Mouse (Mus musculus) bone marrow macrophage, adult 2 months (primary cell): ENCODE results near the gene Sesn1. TPM values are rescaled to one million over a fixed set of nuclear protein-coding genes. Genes with fewer than 3 reads are reported as not detected.
"Not testable (repeated sequence)": the region's sequence is repeated elsewhere in the genome, so short reads cannot be mapped to it uniquely, and the experiment has no call there.

ENCODE experiments used
- H3K27ac ChIP-seq: 2 replicates; pipeline ENCODE4 v1.5.1; 2012; ENCODE audit warnings: low read depth, low read length; ENCODE audit not compliant: insufficient read depth
- H3K4me1 ChIP-seq: 2 replicates; pipeline ENCODE4 v1.6.1; 2012; ENCODE audit warnings: low read length; ENCODE audit not compliant: control insufficient read depth, insufficient read depth
- H3K4me3 ChIP-seq: 2 replicates; pipeline ENCODE4 v1.5.1; 2012; ENCODE audit warnings: mild to moderate bottlenecking, low read length, moderate library complexity; ENCODE audit not compliant: insufficient read depth
- CTCF ChIP-seq: IDR thresholded peaks from 2 replicates; pipeline ENCODE4 v1.5.1; 2012; ENCODE audit warnings: low read depth, mild to moderate bottlenecking, low read length, moderate library complexity
- POLR2A ChIP-seq: IDR thresholded peaks from 2 replicates; pipeline ENCODE4 v1.6.1; 2012; ENCODE audit warnings: mild to moderate bottlenecking, low read depth, low read length, borderline replicate concordance
- polyA plus RNA-seq: library from polyadenylated mRNA; stranded (reverse); fragments of >200 nt; gene quantifications from 2 replicates; pipeline ENCODE4 v1.2.4, GENCODE M21; 2012; ENCODE audit not compliant: missing spikeins, insufficient read depth, insufficient read length

Sesn1 gene
- polyA plus RNA-seq, 1 experiment: 238 TPM

DNA sequence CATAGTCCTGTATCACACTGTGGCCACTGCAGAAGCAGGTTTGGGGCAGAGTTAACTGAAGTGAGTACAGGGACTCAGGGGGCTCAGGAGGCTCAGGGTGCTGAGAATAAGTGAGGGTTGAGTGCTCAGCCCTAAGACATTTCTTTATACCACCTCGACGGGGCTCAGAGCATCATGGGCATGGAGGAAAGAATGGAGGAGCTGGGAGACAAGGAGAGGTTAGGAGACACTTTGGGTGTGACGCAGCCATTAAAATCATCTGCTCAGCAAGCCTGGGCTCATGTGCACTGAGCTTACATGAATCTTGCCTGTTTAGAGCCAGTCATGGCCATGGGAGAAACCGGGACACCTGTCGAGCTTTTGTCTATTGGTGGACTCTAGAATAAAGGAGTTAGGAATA, 10.7 kb downstream of the Sesn1 start:
- no peak for TF ChIP-seq CTCF
- no peak for TF ChIP-seq POLR2A
- H3K27ac ChIP-seq: no peak overlapping the region
- no peak overlapping the region for H3K4me3 ChIP-seq
- peaks cover 9% of the 10 kb centered on the region for H3K4me1 ChIP-seq

DNA sequence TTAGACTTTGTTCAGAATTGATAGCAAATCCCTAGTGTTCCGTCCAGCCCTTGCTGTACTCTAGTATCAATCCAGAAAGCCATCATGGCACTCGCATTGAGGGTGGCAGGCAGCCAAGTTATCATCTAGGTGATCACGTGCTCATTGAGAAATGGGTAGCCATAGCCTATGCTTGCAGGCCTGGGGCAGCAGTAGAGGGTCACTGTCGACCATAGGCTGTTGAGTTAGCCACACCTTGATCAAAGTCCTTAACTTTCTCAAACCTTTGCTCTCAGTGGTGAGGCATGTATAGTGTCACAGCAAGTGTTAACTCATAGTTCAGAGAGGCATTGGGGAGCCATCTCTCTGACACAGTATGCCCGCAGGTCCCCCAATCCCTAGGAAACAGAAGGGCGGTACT, 11.4 kb downstream of the Sesn1 start:
- H3K27ac ChIP-seq: no peak overlapping the region
- H3K4me3 ChIP-seq: no peak overlapping the region
- H3K4me1 ChIP-seq: peaks cover 5% of the 10 kb centered on the region; the same call in 1 of the 2 replicates
- no peak for TF ChIP-seq CTCF
- TF ChIP-seq POLR2A: no peak

DNA sequence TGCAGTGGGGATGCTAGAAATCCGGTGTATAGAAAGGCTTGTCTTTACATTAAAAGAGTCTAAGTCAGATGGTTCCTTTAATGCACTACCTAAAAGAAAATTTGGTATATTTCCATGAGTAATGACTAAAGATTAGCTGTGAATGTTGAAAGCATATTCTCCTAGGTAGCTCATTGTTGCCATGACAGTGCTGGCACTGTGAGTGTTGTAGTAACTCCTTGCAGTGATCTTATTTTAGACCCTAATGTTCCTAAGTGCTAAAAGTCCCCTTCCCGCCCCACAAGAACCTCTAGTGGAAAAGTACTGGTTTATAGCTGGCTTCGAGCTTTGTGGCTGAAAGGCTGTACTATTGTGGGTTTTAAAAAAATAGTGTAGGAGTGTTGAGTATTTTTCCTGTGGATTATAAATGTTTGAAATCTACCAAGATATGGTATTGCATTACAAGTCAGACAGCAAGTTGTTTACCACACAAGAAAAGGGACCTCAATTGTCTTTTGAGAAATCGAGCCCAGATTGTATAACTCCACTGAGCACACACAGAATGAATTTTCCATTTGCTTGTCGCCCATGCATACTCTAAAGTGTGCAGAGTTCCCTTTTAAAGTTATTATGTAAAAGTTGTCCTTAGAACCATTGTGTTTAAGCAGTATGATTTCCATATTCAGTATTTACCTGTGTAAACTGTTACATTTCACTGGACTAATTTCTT, 13.0 kb downstream of the Sesn1 start:
- Histone ChIP-seq H3K4me3 (no peak overlapping the region), H3K27ac (no peak overlapping the region), H3K4me1 (peaks cover 11% of the 10 kb centered on the region)
- TF ChIP-seq POLR2A: no peak
- no peak for TF ChIP-seq CTCF

DNA sequence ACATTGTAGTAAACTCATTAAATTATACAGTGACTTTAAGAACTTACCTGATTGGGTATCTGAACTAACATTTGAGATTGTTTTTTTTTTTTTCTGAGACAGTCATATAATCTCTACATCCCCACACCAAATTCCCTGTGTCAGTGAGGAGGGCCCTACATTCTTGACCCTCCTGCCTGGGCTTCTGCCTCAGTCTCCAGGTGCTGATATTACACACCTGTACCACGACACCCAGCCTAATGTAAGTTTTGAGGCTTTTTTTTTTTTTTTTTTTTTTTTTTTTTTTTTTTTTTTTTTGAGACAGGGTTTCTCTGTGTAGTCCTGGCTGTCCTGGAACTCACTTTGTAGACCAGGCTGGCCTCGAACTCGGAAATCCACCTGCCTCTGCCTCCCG, 13.5 kb downstream of the Sesn1 start:
- H3K27ac ChIP-seq, H3K4me3 ChIP-seq: not testable (repeated sequence)
- peaks cover 15% of the 10 kb centered on the region for H3K4me1 ChIP-seq

DNA sequence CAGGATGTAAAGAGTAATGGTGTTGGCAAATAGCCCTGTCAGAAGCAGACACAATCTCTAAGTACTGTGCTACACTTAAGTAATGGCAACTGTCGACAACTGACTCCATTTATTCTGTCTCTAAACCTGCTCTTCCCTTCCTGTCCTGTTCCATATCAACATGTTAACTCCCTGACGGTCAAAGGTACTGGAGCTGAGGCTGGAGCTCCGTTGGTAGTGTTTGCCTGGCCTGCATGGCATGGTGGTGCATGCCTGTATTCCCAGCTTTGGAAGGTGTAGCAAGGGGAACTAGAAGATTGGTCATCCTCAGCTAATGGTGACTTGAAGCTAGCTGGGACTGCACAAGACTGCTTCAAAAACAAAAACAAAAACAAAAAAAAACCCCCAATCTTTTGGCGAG, 14.2 kb downstream of the Sesn1 start:
- TF ChIP-seq POLR2A (no peak), CTCF (no peak)
- H3K27ac ChIP-seq: no peak overlapping the region
- H3K4me3 ChIP-seq: no peak overlapping the region
- peaks cover 17% of the 10 kb centered on the region for H3K4me1 ChIP-seq

DNA sequence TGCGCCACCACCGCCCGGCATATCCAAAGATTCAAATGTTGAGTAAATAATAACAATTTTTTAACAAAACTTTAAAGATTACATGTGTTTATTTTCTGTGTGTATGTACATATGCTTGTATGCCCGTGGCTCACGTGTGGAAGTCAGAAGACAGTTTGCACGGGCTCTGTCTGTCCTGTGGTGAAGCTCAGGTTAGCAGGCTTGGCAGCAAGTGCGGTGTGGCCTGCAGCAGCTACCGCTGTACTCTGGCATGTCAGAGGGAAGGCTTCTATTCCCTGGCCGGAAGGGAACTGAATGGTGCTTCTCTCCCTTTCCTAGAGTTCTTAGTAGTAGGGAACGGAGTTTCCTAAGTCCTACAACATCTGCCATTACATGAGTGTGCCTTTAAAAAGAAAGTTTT, 15.3 kb downstream of the Sesn1 start:
- Histone ChIP-seq H3K27ac (no peak overlapping the region), H3K4me3 (no peak overlapping the region), H3K4me1 (peaks cover 20% of the 10 kb centered on the region)
- TF ChIP-seq POLR2A: no peak
- TF ChIP-seq CTCF: no peak

DNA sequence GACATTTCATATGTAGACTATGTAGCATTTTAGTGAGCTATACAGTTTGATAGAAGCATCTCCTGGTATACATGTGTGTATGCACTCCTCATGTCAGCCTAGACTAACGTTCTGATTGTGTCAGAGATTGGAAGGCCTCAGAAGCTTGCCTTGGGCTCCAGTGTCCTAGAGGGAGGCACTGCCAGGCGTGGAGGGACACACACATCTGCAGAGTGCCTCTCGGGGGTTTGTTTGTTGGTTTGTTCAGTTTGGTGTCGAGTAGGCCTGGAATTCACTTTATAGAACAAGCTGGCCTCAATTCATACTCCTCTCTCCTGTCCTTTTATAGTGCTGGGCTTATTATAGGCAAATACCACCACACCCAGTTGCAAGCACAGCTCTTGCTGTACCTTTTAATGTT, 16.3 kb downstream of the Sesn1 start:
- Histone ChIP-seq H3K4me3 (no peak overlapping the region), H3K4me1 (peaks cover 24% of the 10 kb centered on the region), H3K27ac (no peak overlapping the region)
- TF ChIP-seq POLR2A (no peak), CTCF (no peak)

DNA sequence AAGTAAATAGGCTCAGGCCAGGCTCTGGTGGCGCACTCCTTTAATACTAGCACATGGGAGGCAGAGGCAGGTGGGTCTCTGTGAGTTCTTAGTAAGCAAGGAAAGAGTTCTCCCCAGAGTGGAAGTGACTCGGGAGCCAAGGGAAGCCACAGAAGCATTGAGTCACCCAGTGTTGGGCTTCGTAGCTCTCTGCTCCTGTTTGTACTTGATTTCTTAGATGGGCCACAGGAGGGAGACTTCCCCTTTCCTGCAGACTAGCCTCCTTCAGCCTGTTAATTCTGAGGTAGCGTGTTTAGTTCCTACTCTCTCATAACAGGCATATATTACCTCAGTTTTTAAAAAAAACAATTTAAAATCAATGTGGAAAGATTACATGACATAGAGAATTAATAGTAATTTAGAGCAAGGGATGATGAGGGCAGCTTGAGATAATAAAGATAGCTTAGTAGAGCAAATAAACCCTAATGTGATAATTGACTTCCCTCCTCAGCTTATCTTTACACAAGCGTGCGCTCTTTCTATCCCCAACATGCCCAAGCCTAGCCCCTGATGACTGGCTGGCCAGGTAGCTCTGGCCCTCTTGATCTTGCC, 16.9 kb downstream of the Sesn1 start:
- peaks cover 29% of the 10 kb centered on the region for H3K4me1 ChIP-seq
- no peak overlapping the region for H3K27ac ChIP-seq
- TF ChIP-seq POLR2A (no peak), CTCF (no peak)
- no peak overlapping the region for H3K4me3 ChIP-seq

DNA sequence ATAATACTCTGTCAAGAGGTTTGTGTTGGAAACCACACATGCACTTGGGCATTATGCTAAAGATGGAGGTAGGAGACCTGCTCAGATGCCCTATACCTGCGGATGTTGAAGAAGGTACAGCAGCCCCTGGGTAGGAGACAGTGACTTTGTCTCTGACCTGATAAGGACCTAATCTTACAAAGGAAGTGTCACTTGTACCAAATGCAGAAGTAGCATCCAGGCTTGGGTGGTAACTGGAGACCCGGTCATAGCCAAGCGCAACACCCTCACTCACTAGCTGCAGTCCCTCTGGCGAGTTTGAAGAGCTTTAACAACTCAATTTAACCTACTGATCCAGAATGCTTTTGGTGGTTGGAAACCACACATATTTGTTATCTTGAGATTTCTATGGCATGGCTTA, 18.0 kb downstream of the Sesn1 start:
- no peak for TF ChIP-seq CTCF
- TF ChIP-seq POLR2A: no peak
- H3K4me3 ChIP-seq: no peak overlapping the region
- H3K4me1 ChIP-seq: peaks cover 29% of the 10 kb centered on the region
- H3K27ac ChIP-seq: no peak overlapping the region

DNA sequence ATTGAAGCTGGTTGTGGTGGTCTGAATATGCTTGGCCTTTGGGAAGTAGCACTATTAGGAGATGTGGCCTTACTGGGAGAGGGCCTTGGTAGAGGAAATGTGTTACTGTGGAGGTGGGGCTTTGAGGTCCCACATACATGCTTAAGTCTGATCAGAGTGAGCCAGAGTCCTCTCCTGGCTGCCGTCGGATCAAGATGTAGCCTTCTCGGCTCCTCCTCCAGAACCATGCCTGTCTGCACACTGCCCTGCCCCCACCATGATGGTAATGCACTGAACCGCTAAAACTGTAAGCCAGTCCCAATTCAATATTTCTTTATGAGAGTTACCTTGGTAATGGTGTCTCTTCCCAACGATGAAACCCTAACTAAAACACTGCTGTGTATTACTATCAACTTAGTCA, 19.5 kb downstream of the Sesn1 start:
- Histone ChIP-seq H3K4me1 (peaks cover 31% of the 10 kb centered on the region), H3K4me3 (no peak overlapping the region), H3K27ac (no peak overlapping the region)
- TF ChIP-seq POLR2A (no peak), CTCF (no peak)
